Mouse (Mus musculus) forebrain, embryonic 10.5 days (tissue): ENCODE results near the gene Bean1. TPM values are rescaled to one million over a fixed set of nuclear protein-coding genes. Genes with fewer than 3 reads are reported as not detected.
A peak's percentile ranks its signal among the peaks of the same experiment; 100 is the strongest.
"Not testable (repeated sequence)": the region's sequence is repeated elsewhere in the genome, so short reads cannot be mapped to it uniquely, and the experiment has no call there.

Experiments used
- DNase-seq: peaks from one replicate; pipeline ENCODE4 v3.0.0-alpha.2; 2017; ENCODE audit warnings: low spot score; ENCODE audit errors: extremely low spot score
- H3K27ac ChIP-seq: fragments of 300-500 bp; sonication (generic); 2 replicates; pipeline ENCODE4 v1.5.1; 2016; ENCODE audit warnings: mild to moderate bottlenecking
- H3K27me3 ChIP-seq: fragments of 300-500 bp; sonication (generic); 2 replicates; pipeline ENCODE4 v1.6.1; 2016; ENCODE audit warnings: mild to moderate bottlenecking; ENCODE audit not compliant: poor library complexity, severe bottlenecking
- H3K36me3 ChIP-seq: fragments of 300-500 bp; sonication (generic); replicated peaks from 2 replicates; pipeline ENCODE4 v1.6.1; 2016; ENCODE audit warnings: mild to moderate bottlenecking, moderate library complexity
- H3K4me1 ChIP-seq: fragments of 300-500 bp; sonication (generic); 2 replicates; pipeline ENCODE4 v1.6.1; 2016
- H3K4me3 ChIP-seq: fragments of 300-500 bp; sonication (generic); 2 replicates; pipeline ENCODE4 v1.5.1; 2016; ENCODE audit warnings: mild to moderate bottlenecking, moderate library complexity
- H3K9me3 ChIP-seq: fragments of 300-500 bp; sonication (generic); 2 replicates; pipeline ENCODE4 v1.6.1; 2016; ENCODE audit warnings: mild to moderate bottlenecking, moderate library complexity
- whole genome bisulfite sequencing: fragments of 180-500 bp; shearing (Covaris S2); methylation state at CpG from one replicate; pipeline ENCODE4 v1.1.7; 2016; 5-methylcytosine and 5-hydroxymethylcytosine counted together
- polyA plus RNA-seq: library from polyadenylated mRNA; unstranded; fragments of >200 nt; fragmentation: Nextera tagmentation; extraction: Ambion mirVana; gene quantifications from 2 replicates; pipeline ENCODE4 v1.2.1, GENCODE M21; 2016

The Bean1 gene
- polyA plus RNA-seq, 1 experiment from 2014 or later, result 0.09 TPM

DNA sequence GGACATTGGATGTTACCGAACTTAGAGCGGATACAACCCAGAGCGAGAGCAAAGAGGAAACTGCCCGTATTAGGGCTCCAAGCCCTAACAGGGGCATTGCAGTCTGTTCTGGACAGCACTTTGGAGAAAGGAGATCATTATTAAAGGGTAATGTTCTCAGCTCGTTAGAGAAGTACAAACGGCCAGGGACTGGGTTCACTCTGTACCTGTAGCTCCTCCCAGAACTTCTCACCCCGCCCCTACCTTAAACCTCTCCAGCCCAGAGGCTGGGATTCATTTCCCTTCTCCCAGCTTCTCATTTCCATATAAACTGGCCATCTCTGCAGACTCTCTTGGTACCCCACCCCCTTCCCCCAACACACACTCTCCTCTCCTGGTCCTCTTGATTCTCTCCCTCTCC lies 81.2 kb downstream of the Bean1 start:
- Histone ChIP-seq H3K36me3 (0 out of 2 replicates have a peak, but pooled peaks cover 4% of the 10 kb centered on the region), H3K9me3 (no peaks in the 10 kb centered on the region), H3K27me3 (no peaks in the 10 kb centered on the region), H3K4me1 (peaks cover 37% of the 10 kb centered on the region), H3K4me3 (peak overlapping the region; percentile 72), H3K27ac (peak overlapping the region; percentile 92)
- peak; percentile 29 for DNase-seq
- WGBS, result under 1% methylated on average over 7 of the region's 7 CpGs

- Histone ChIP-seq H3K27ac (no peak overlapping the region), H3K4me1 (peaks cover 22% of the 10 kb centered on the region), H3K9me3 (peaks cover 1% of the 10 kb centered on the region; the same call in 1 of the 2 replicates), H3K4me3 (no peak overlapping the region), H3K36me3 (peaks cover 16% of the 10 kb centered on the region), H3K27me3 (no peaks in the 10 kb centered on the region)
- WGBS, result 82% methylated on average over 3 of the region's 3 CpGs
- no peak for DNase-seq
These were observed 82.8 kb downstream of the Bean1 start for GRCm38 (mm10) chr8:104253016-104253415.

DNA sequence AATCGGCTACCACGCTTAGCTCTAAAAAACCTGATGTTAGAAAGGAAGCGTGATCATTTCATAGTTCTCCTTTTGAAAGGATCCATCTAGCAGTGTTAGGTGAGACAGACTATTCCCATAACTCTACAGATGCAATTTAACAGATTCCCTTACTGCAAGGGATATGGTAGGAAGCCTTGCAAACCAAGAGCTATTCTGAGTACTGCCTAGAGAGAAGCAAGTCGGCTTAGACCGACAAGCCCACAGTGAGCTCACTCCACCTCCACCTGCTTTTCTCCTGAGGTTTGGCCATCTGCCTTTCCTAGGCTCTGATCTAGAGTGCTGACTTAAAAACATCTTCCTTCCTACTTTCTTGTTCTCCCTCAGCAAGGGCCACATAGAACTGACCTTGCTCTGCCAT lies 91.6 kb downstream of the Bean1 start:
- peaks cover 74% of the 10 kb centered on the region for H3K36me3 ChIP-seq
- not testable (repeated sequence) for H3K4me1 ChIP-seq, DNase-seq, H3K27me3 ChIP-seq, H3K4me3 ChIP-seq, H3K27ac ChIP-seq, H3K9me3 ChIP-seq
- 95% methylated on average over 5 of the region's 5 CpGs for WGBS

DNA sequence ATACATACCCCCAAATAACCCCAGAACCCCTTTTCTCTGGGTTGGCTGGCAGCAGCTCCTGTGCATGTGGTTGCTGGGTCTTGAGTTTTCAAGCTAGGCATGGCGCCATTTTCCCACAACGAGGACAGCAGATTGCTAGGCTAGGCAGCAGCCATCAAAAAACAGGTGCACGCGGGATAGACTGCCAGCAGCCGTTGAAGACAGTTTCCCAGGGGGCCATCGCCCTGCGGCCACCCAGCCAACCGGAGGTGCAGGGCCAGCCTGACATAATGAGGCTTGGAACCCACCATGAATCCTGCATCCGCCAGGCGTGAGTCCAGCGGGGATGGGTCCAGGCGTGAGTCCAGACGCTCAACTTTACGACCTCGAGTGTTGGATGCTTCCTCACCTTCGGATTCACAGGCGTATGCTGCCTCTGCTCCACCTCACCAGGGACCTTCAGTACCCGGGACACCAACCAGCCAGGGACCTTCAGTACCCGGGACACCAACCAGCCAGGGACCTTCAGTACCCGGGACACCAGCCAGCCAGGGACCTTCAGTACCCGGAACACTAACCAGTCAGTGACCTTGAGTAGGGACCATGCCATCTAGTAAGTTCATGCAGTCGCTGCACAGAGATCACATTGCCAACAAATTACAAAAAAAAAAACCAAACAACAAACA lies 94.2 kb downstream of the Bean1 start:
- H3K4me1 ChIP-seq, DNase-seq, H3K27ac ChIP-seq, H3K27me3 ChIP-seq, H3K9me3 ChIP-seq, H3K4me3 ChIP-seq: not testable (repeated sequence)
- peaks cover 49% of the 10 kb centered on the region for H3K36me3 ChIP-seq
- WGBS, result 97% methylated on average over 22 of the region's 22 CpGs

DNA sequence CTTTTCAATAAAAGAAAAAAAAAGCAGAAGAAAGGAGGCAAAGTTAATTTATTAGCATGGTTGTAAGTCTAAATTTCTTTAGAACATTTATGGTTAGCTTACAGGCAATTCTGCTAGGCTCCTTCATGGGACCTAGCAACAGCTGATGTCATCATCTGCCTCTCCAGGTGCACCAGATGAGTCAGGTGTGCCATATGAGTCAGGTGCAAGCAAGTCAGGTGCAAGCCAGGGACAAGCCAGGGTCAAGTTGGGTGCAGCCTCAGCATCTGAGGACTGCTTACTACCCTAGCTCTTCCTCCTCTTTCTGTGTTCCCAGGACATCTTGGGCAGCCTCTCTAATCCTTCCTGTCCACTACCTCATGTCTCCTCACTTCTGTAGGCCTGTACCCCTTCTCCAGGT lies 98.1 kb downstream of the Bean1 start:
- Histone ChIP-seq H3K36me3 (peaks cover 21% of the 10 kb centered on the region), H3K27me3 (no peaks in the 10 kb centered on the region), H3K4me1 (no peaks in the 10 kb centered on the region), H3K4me3 (no peak overlapping the region), H3K27ac (no peak overlapping the region), H3K9me3 (no peaks in the 10 kb centered on the region)
- DNase-seq, result no peak

Other genes starting within 250 kb of the Bean1 start
- 12.5 and 14.3 TPM in 2 replicates for gene Cdh5, start 68.8 kb upstream of the Bean1 start, polyA plus RNA-seq
- 25.7 and 25.8 TPM in 2 replicates for gene Tk2, start 78.1 kb downstream of the Bean1 start, polyA plus RNA-seq
- 39.4 and 41.7 TPM in 2 replicates for gene Cklf, start 80.4 kb downstream of the Bean1 start, polyA plus RNA-seq
- gene Cmtm2a, start 122.7 kb downstream of the Bean1 start, polyA plus RNA-seq, result not detected in 2 replicates
- not detected in 2 replicates for gene Gm45711, start 139.6 kb downstream of the Bean1 start, polyA plus RNA-seq
- not detected in 2 replicates for gene Cmtm1, start 139.7 kb downstream of the Bean1 start, polyA plus RNA-seq
- not detected in 2 replicates for gene Gm11020, start 151.1 kb downstream of the Bean1 start, polyA plus RNA-seq
- not detected in 2 replicates for gene Cmtm2b, start 151.8 kb downstream of the Bean1 start, polyA plus RNA-seq
- gene Cmtm3, start 169.0 kb downstream of the Bean1 start, polyA plus RNA-seq, result 68.5 and 70.9 TPM in 2 replicates
- gene Cmtm4, start 225.4 kb downstream of the Bean1 start, polyA plus RNA-seq, result 2.2 and 2.5 TPM in 2 replicates